Mouse (Mus musculus): Measurements from ENCODE around the gene Gnai2. TPM values are rescaled to one million over a fixed set of nuclear protein-coding genes. Genes with fewer than 3 reads are reported as not detected.

The Gnai2 gene
- polyA plus RNA-seq, 1 experiment from 2014 or later, result 332 TPM

- H3K27me3 ChIP-seq, result no peaks in the 10 kb centered on the region
- H3K4me1 ChIP-seq (replicated peaks), result peaks cover 11% of the 10 kb centered on the region
- no peak overlapping the region for H3K4me2 ChIP-seq
- H3K9ac ChIP-seq, result no peak overlapping the region
- 11% methylated on average over 10 of the region's 10 CpGs for WGBS
- H3K36me3 ChIP-seq, result no peaks in the 10 kb centered on the region
- no peaks in the 10 kb centered on the region for H3K9me3 ChIP-seq
- peak; percentile 68; the same call in 1 of the 2 replicates for ATAC-seq (ENCODE audit: low FRiP score, low read depth)
- H3K4me3 ChIP-seq, result no peak overlapping the region
- H3K27ac ChIP-seq (replicated peaks), result 0 out of 2 replicates have a peak overlapping the region, but pooled peaks have one; percentile 12
These were observed 33.0 kb downstream of the Gnai2 start for GRCm38 (mm10) chr9:107602068-107602648.

- Histone ChIP-seq H3K9ac (no peak overlapping the region), H3K27me3 (no peaks in the 10 kb centered on the region), H3K4me1 (replicated peaks) (peaks cover 11% of the 10 kb centered on the region), H3K9me3 (no peaks in the 10 kb centered on the region), H3K4me2 (no peak overlapping the region), H3K36me3 (no peaks in the 10 kb centered on the region), H3K4me3 (no peak overlapping the region), H3K27ac (replicated peaks) (no peak overlapping the region)
- ATAC-seq (ENCODE audit: low FRiP score, low read depth), result no peak
- WGBS, result 89% methylated on average over 11 of the region's 11 CpGs
These were observed 33.9 kb downstream of the Gnai2 start for GRCm38 (mm10) chr9:107601275-107601674.

GRCm38 (mm10) chr9:107600745-107601144, 34.4 kb downstream of the Gnai2 start:
- Histone ChIP-seq H3K27ac (replicated peaks) (no peak overlapping the region), H3K9ac (no peak overlapping the region), H3K9me3 (no peaks in the 10 kb centered on the region), H3K36me3 (no peaks in the 10 kb centered on the region), H3K4me1 (replicated peaks) (peaks cover 11% of the 10 kb centered on the region), H3K4me3 (no peak overlapping the region), H3K4me2 (no peak overlapping the region), H3K27me3 (no peaks in the 10 kb centered on the region)
- no peak for ATAC-seq (ENCODE audit: low FRiP score, low read depth)
- WGBS, result 84% methylated on average over 12 of the region's 12 CpGs

- Histone ChIP-seq H3K9me3 (no peaks in the 10 kb centered on the region), H3K27me3 (no peaks in the 10 kb centered on the region), H3K36me3 (no peaks in the 10 kb centered on the region), H3K4me1 (replicated peaks) (peaks cover 10% of the 10 kb centered on the region), H3K27ac (replicated peaks) (no peak overlapping the region), H3K4me2 (no peak overlapping the region), H3K4me3 (no peak overlapping the region), H3K9ac (no peak overlapping the region)
- no peak for ATAC-seq (ENCODE audit: low FRiP score, low read depth)
- WGBS, result 74% methylated on average over 14 of the region's 14 CpGs
These were observed 35.3 kb downstream of the Gnai2 start for GRCm38 (mm10) chr9:107599842-107600241.

GRCm38 (mm10) chr9:107599433-107599832, 35.7 kb downstream of the Gnai2 start:
- no peaks in the 10 kb centered on the region for H3K36me3 ChIP-seq
- H3K4me2 ChIP-seq, result no peak overlapping the region
- no peaks in the 10 kb centered on the region for H3K27me3 ChIP-seq
- no peak overlapping the region for H3K4me3 ChIP-seq
- WGBS, result 91% methylated on average over 9 of the region's 9 CpGs
- no peak overlapping the region for H3K27ac ChIP-seq (replicated peaks)
- H3K9me3 ChIP-seq, result no peaks in the 10 kb centered on the region
- H3K9ac ChIP-seq, result no peak overlapping the region
- no peak for ATAC-seq (ENCODE audit: low FRiP score, low read depth)
- peaks cover 6% of the 10 kb centered on the region for H3K4me1 ChIP-seq (replicated peaks)

GRCm38 (mm10) chr9:107598385-107598784, 36.8 kb downstream of the Gnai2 start:
- no peak overlapping the region for H3K4me2 ChIP-seq
- H3K4me1 ChIP-seq (replicated peaks), result peaks cover 5% of the 10 kb centered on the region; the same call in 1 of the 2 replicates
- no peaks in the 10 kb centered on the region for H3K27me3 ChIP-seq
- H3K9me3 ChIP-seq, result no peaks in the 10 kb centered on the region
- H3K4me3 ChIP-seq, result no peak overlapping the region
- no peak for ATAC-seq (ENCODE audit: low FRiP score, low read depth)
- 0 out of 2 replicates have a peak, but pooled peaks cover 3% of the 10 kb centered on the region for H3K36me3 ChIP-seq
- no peak overlapping the region for H3K27ac ChIP-seq (replicated peaks)
- 79% methylated on average over 5 of the region's 5 CpGs for WGBS
- no peak overlapping the region for H3K9ac ChIP-seq

GRCm38 (mm10) chr9:107596619-107597569, 38.3 kb downstream of the Gnai2 start:
- H3K27ac ChIP-seq (replicated peaks), result no peak overlapping the region
- no peak overlapping the region for H3K4me2 ChIP-seq
- no peak overlapping the region for H3K4me3 ChIP-seq
- H3K9me3 ChIP-seq, result no peaks in the 10 kb centered on the region
- H3K9ac ChIP-seq, result no peak overlapping the region
- H3K4me1 ChIP-seq (replicated peaks), result 0 out of 2 replicates have a peak, but pooled peaks cover 7% of the 10 kb centered on the region
- WGBS, result 89% methylated on average over 11 of the region's 11 CpGs
- H3K36me3 ChIP-seq, result peaks cover 7% of the 10 kb centered on the region; the same call in 1 of the 2 replicates
- ATAC-seq (ENCODE audit: low FRiP score, low read depth), result no peak
- no peaks in the 10 kb centered on the region for H3K27me3 ChIP-seq

- H3K4me1 ChIP-seq (replicated peaks), result 0 out of 2 replicates have a peak, but pooled peaks cover 7% of the 10 kb centered on the region
- no peak overlapping the region for H3K27ac ChIP-seq (replicated peaks)
- no peaks in the 10 kb centered on the region for H3K27me3 ChIP-seq
- 81% methylated on average over 8 of the region's 8 CpGs for WGBS
- peaks cover 17% of the 10 kb centered on the region for H3K36me3 ChIP-seq
- no peak overlapping the region for H3K4me3 ChIP-seq
- no peaks in the 10 kb centered on the region for H3K9me3 ChIP-seq
- H3K9ac ChIP-seq, result no peak overlapping the region
- ATAC-seq (ENCODE audit: low FRiP score, low read depth), result no peak
- H3K4me2 ChIP-seq, result no peak overlapping the region
These were observed 40.7 kb downstream of the Gnai2 start for GRCm38 (mm10) chr9:107594281-107595062.

GRCm38 (mm10) chr9:107593101-107593976, 41.8 kb downstream of the Gnai2 start:
- WGBS, result 76% methylated on average over 11 of the region's 11 CpGs
- Histone ChIP-seq H3K27ac (replicated peaks) (peak overlapping the region; percentile 21; the same call in 1 of the 2 replicates), H3K4me1 (replicated peaks) (peaks cover 14% of the 10 kb centered on the region), H3K36me3 (peaks cover 17% of the 10 kb centered on the region), H3K9ac (no peak overlapping the region), H3K4me3 (no peak overlapping the region), H3K9me3 (no peaks in the 10 kb centered on the region), H3K27me3 (no peaks in the 10 kb centered on the region), H3K4me2 (no peak overlapping the region)
- no peak; the same call in 1 of the 2 replicates for ATAC-seq (ENCODE audit: low FRiP score, low read depth)

GRCm38 (mm10) chr9:107590773-107591060, 44.5 kb downstream of the Gnai2 start:
- Histone ChIP-seq H3K27ac (replicated peaks) (no peak overlapping the region), H3K27me3 (no peaks in the 10 kb centered on the region), H3K9ac (no peak overlapping the region), H3K36me3 (peaks cover 17% of the 10 kb centered on the region), H3K4me3 (no peak overlapping the region), H3K4me1 (replicated peaks) (peaks cover 19% of the 10 kb centered on the region), H3K9me3 (no peaks in the 10 kb centered on the region), H3K4me2 (no peak overlapping the region)
- no peak for ATAC-seq (ENCODE audit: low FRiP score, low read depth)
- 97% methylated on average over 6 of the region's 6 CpGs for WGBS

- H3K27ac ChIP-seq (replicated peaks), result no peak overlapping the region
- 90% methylated on average over 25 of the region's 25 CpGs for WGBS
- H3K9me3 ChIP-seq, result no peaks in the 10 kb centered on the region
- H3K27me3 ChIP-seq, result no peaks in the 10 kb centered on the region
- ATAC-seq (ENCODE audit: low FRiP score, low read depth), result no peak
- no peak overlapping the region for H3K9ac ChIP-seq
- H3K4me3 ChIP-seq, result no peak overlapping the region
- H3K4me2 ChIP-seq, result no peak overlapping the region
- H3K36me3 ChIP-seq, result peaks cover 17% of the 10 kb centered on the region
- peaks cover 19% of the 10 kb centered on the region for H3K4me1 ChIP-seq (replicated peaks)
These were observed 45.0 kb downstream of the Gnai2 start for GRCm38 (mm10) chr9:107590058-107590772.
